Mouse (Mus musculus): ENCODE results near the gene Slc4a3. TPM values are rescaled to one million over a fixed set of nuclear protein-coding genes. Genes with fewer than 3 reads are reported as not detected.

Gene Slc4a3
- total RNA-seq, 2 experiments from 2014 or later = 220 to 242 TPM

- DNase-seq (ENCODE audit: low spot score) = no peak
- intact Hi-C loops (cut with DNase I) = loop anchor here (1.0 to 2.0 kb wide), 2 partner anchors 54 to 81 kb away; no protein-coding TSS in a partner anchor
Observed at GRCm38 (mm10) chr1:75558388-75559178, 12.5 kb downstream of the Slc4a3 start.

GRCm38 (mm10) chr1:75559212-75559925 lies 13.3 kb downstream of the Slc4a3 start:
- intact Hi-C loops (cut with DNase I) = loop anchor here (1.0 to 2.0 kb wide), 2 partner anchors 55 to 82 kb away; no protein-coding TSS in a partner anchor
- DNase-seq (ENCODE audit: low spot score) = peak; percentile 79

DNA sequence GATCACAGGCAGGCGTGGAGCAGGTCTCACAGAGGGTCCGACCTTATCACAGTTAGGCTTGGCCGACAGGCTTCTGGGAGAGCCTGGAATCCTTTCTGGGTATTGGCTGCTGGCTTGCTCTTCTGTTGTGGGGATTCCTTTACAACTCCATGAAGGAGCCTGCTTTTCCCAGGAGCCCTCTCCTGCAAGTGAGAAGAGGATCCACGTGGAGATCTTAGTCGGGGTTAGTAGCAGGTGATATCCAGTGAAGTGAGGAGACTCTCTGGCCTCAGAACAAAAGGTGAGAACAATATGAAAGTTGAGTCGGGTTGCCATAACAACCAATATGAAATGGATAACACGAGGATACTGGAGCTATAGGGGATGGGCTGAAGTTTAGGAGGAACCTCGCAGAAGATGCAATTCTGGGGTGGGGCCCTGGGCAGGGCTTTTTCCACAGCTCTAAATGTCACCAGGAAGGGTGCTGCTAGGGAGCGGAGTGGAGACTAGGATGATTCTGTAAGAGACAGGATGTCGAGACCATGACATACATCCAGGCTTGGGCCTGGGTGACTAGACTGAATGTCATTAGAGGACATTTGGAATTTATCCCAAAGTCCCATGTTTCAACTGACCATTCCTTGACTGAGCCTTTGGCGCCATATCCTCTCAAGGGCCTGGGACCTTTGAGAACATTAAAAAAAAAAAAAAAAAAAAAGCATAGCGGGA lies 14.3 kb downstream of the Slc4a3 start:
- intact Hi-C loops (cut with DNase I) = loop anchor here (5.0 kb wide), 1 partner anchor 37 kb away; no protein-coding TSS in a partner anchor
- DNase-seq (ENCODE audit: low spot score) = no peak

DNA sequence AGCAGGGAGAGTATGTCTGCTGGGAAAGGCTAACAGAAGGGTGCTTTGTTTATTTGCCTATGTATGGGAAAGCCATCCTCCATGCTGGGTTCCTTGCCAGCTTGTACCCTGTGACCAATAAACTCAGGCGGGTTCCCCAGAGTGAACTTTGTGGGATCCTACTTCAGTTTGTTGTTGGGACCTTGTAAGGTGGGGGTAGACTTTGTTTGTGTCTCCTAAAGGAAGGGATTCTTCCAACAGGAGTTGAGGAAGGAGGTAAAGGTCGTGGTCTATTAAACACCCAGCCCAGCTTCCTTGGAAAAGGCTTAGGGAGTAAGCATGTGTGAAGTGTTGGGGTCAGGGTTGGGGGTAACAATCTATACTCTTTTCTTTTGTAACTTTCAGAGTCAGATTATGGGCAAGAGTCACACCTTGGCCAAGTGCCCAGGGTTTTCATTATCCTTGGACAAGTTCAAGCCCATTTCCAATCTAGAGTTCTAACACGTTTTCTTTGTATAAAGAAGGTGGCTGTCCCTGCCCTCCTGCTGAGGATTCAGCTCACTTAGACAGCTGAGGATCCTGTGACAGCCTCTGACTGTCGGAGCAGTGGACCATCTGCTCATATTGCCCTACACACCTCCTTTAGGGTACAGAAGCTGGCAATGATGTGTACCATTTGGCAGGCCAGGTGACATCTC lies 15.3 kb downstream of the Slc4a3 start:
- intact Hi-C loops (cut with DNase I) = loop anchor here (5.0 kb wide), 1 partner anchor 36 kb away; no protein-coding TSS in a partner anchor
- DNase-seq (ENCODE audit: low spot score) = no peak

GRCm38 (mm10) chr1:75561898-75562238 lies 15.8 kb downstream of the Slc4a3 start:
- intact Hi-C loops (cut with DNase I) = loop anchor here (5.0 kb wide), 1 partner anchor 35 kb away; no protein-coding TSS in a partner anchor
- DNase-seq (ENCODE audit: low spot score) = no peak

DNA sequence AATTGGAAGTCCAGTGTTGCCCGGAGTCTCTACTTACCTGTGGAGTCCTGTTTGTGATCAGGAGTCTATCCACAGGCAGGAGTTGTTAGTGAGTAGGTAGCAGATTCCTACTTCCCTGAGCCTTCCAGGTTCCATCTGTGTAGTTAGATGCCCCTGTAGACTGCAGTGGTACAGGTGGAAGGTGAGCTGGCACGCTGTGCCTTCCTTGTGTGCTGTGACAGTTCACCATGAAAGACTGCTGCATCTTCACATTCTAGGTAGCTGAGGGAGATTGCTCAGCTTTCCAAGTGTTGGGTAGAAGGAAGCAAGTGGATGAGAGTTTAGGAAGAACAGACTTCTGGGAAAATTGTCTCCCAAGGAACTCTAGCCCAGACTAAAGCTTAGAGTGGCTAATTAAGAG lies 18.0 kb downstream of the Slc4a3 start:
- intact Hi-C loops (cut with DNase I) = loop anchor here (5.0 kb wide), 1 partner anchor 33 kb away; no protein-coding TSS in a partner anchor
- DNase-seq (ENCODE audit: low spot score) = no peak

DNA sequence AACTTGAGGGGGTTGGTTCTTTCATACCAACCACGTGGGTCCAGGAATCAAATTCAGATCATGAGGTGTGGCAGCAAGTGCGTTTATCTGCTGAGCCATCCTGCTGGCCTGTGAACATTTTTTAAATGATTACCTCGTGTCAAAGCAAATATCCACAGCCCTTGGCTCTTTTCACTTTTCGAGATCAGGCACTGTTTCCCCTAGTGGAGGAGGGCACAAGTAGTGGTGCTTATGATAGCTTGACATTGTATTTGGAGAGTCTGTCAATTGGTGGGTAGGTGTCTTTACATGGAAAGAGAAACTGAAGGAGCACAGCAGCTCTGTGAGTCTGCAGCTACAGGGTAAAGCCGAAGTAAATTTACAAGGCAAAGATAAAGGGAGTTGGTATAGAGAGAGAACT lies 18.9 kb downstream of the Slc4a3 start:
- no peak for DNase-seq (ENCODE audit: low spot score)
- intact Hi-C loops (cut with DNase I) = loop anchor here (5.0 kb wide), 1 partner anchor 32 kb away; no protein-coding TSS in a partner anchor

DNA sequence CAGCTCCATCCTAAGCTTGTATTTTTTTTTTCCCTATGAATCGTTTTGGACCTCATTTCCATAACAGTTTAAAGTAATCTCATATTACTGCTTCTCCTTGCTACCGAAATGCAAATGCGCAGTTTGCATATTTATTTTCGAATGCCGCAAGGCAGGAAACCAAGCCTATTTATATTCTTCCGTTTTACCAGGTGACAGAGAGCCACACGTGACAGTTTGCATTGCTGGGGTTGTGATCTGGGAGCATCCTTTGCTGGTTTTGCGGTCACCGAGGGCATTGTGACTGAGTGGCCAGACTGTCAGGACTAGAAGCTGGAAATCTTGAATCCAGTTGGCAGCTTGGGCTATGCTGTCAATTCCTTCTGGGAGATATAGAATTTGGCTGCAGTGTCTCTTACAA lies 19.6 kb downstream of the Slc4a3 start:
- DNase-seq (ENCODE audit: low spot score) = no peak
- intact Hi-C loops (cut with DNase I) = no loop called here

- intact Hi-C loops (cut with DNase I) = no loop called here
- no peak for DNase-seq (ENCODE audit: low spot score)
Observed at GRCm38 (mm10) chr1:75570403-75570802, 24.3 kb downstream of the Slc4a3 start.

- DNase-seq (ENCODE audit: low spot score) = no peak
- intact Hi-C loops (cut with DNase I) = no loop called here
Observed at GRCm38 (mm10) chr1:75572776-75573175, 26.7 kb downstream of the Slc4a3 start.

DNA sequence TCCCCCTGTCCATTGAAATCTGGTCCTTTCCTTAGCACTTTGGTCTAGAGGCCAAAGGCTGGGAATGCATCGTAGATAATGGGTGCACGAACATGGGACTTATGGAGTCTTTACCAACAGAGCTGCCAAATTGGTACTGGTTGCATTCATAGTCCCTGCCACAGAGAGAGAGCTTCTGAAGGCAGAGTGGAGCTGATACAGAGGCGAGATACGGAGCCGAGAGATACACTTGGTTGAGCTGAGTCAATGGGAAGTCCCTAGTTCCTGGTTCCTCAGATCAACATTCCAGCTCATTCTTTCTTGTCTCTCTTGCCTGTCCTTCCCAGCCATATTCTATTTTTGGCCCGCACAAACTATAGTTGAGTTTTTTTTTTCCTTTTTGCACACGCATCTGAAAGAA lies 27.6 kb downstream of the Slc4a3 start:
- intact Hi-C loops (cut with DNase I) = no loop called here
- no peak for DNase-seq (ENCODE audit: low spot score)

- intact Hi-C loops (cut with DNase I) = no loop called here
- DNase-seq (ENCODE audit: low spot score) = no peak
Observed at GRCm38 (mm10) chr1:75574476-75575310, 28.6 kb downstream of the Slc4a3 start.

GRCm38 (mm10) chr1:75581936-75582624 lies 36.0 kb downstream of the Slc4a3 start:
- intact Hi-C loops (cut with DNase I) = no loop called here
- no peak for DNase-seq (ENCODE audit: low spot score)

DNA sequence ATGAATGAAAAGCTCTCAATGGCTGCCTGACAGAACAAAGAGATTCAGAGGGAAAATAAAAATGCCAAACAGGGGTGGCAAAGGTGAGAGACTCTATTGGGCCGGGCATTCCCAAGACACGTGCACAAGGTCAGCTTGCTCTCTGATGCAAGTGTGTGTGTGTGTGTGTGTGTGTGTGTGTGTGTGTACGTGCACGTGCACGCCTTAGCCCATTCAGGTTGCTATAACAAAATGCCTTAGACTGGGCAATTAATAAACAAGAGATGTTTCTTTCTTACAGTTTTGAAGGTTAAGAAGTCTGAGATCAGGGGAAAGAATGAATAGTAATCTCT lies 36.5 kb downstream of the Slc4a3 start:
- intact Hi-C loops (cut with DNase I) = no loop called here
- DNase-seq (ENCODE audit: low spot score) = no peak

GRCm38 (mm10) chr1:75583034-75583433 lies 37.0 kb downstream of the Slc4a3 start:
- intact Hi-C loops (cut with DNase I) = no loop called here
- DNase-seq (ENCODE audit: low spot score) = no peak

- intact Hi-C loops (cut with DNase I) = no loop called here
- no peak for DNase-seq (ENCODE audit: low spot score)
Observed at GRCm38 (mm10) chr1:75586791-75587190, 40.7 kb downstream of the Slc4a3 start.

DNA sequence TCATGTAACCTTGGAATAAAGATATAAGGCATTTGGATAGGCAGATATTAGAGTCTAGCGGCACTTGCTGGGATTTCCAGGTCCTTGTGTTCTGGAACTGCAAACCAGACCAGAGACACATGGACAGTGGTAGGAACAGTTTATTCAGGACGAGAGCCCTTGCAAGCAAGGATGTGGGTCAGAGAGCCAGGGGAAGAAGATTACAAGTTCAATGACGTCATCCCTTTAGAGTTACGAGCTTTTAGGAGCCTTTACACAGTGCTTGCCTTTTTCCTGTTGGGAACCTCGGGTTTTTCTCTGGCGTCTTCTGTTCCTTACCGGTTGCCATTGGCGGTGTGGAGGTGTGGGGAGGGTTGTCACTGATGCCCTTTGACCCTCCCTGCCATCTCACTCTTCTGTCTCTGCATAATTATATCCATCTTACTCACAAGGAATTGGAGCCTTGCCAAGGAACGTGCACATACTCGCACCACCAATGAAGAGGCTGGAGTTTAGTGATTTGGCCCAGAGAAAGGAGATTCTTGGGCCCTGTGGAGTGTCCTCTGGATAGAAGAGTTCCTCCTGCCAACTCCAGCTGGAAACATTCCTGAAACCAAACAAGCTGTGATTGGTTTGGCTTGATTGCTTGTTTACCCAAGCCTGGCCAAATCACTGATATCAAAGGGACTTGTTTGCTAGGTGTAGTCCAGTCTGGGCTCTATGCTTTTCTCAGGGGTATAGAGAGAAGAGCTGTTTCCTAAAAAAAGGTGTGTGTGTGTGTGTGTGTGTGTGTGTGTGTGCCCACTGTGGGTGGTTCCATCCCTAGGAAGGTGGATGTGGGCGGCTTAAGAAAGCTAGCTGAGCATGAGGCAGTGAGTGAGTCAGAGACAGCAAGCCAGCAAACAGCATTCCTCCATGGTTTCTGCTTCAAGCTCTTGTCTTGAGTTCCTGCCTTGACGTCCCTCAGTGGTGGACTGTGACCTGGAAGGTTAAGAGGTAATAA lies 42.0 kb downstream of the Slc4a3 start:
- DNase-seq (ENCODE audit: low spot score) = no peak
- intact Hi-C loops (cut with DNase I) = no loop called here
